Mouse (Mus musculus) erythroblast, embryonic 14.5 days (primary cell): ENCODE measurements around the gene Gp9.

Source experiments
- GATA1 ChIP-seq: IDR thresholded peaks from 2 replicates; pipeline ENCODE4 v1.6.1; 2012; ENCODE audit warnings: low read length, inconsistent platforms, mixed read lengths
- TAL1 ChIP-seq: IDR thresholded peaks from 3 replicates; pipeline ENCODE4 v1.6.1; 2012; ENCODE audit warnings: low read length, inconsistent platforms, mixed read lengths

GRCm38 (mm10) chr6:87756896-87757295 lies 21.0 kb upstream of the Gp9 start:
- TF ChIP-seq GATA1 (no peak), TAL1 (no peak)
